Mouse (Mus musculus): ENCODE data around the gene Vps26c.

- TF ChIP-seq CTCF (IDR thresholded peaks at IDR 0.05; ENCODE audit: extremely low read depth, insufficient read depth, low read length) (no peak), POLR2A (IDR thresholded peaks at IDR 0.05; ENCODE audit: extremely low read depth, insufficient read depth, low read length) (no peak)
Measured at GRCm38 (mm10) chr16:94467337-94468055, 59.1 kb downstream of the Vps26c start.
